Mouse (Mus musculus): ENCODE data around the gene Pgp.

The Pgp gene

DNA sequence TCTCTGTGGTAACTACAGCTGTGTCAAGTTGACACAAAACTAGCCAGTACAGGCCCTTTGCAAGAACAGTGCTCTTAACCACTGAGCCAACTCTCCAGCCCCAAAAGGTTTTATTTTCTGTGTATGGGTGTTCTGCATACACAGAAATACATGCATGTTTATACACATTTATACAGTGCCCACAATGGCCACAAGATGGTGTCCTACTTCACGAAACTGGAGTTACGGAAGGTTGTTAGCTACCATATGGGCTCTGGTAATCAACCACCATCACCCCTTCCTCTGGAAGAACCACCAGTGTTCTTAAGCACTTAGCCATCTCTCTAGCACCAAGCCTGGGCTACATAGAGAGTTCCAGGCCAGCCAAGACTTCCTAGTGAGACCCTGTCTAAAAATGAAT, 8.6 kb upstream of the Pgp start:
- DNase-seq = no peak

DNA sequence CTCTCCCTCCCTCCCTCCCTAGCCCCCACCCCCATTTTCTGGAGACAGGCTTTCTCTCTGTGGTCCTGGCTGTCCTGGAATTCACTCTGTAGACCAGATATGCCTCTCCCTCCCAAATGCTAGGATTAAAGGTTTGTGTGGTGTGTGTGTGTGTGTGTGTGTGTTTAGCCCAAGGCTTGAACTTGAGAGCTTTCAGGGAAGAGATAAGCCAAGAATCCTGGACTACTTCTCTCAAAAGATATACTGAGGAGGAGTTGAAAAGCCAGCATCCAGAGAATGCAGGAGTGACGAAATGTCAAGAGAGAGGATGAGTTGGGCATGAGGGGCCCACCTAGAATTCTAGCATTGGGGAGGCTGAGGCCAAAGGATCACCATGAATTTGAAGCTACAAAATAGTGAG, 7.3 kb upstream of the Pgp start:
- DNase-seq = no peak

DNA sequence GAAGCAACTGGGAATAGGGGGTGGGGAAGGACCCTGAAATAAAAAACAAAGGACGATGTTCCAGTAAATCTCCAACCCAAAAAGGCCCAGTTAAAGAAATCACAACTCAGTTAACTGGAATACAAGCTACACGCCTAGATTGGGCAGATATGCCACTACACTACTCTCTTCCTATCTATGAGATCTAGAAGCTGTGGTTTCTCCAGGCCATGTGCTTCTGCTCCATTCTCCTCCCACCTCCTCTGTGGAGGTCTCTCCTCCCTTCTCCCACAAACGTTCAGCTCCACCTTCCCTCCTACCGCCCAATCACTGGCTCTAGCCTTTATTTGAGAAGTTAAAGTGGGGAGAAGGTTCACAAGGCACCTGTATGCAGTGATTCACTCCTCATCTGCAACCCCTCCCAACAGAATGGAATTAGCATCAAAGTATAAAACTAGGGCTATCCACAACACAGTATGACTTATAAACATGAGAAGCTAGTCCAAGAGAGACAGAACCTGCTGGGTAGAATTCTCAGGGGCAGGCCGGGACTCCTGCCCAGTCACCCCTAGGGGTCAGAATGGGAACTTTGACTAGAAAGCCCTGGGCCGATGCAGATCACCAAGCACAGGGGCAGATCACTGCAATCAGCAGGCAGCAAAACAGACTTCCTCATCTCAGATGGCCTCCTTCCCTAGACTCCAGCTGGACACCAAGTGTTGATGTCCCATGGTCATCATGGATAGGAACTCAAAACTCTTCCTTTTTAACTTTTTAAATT, 6.6 kb upstream of the Pgp start:
- DNase-seq = no peak

DNA sequence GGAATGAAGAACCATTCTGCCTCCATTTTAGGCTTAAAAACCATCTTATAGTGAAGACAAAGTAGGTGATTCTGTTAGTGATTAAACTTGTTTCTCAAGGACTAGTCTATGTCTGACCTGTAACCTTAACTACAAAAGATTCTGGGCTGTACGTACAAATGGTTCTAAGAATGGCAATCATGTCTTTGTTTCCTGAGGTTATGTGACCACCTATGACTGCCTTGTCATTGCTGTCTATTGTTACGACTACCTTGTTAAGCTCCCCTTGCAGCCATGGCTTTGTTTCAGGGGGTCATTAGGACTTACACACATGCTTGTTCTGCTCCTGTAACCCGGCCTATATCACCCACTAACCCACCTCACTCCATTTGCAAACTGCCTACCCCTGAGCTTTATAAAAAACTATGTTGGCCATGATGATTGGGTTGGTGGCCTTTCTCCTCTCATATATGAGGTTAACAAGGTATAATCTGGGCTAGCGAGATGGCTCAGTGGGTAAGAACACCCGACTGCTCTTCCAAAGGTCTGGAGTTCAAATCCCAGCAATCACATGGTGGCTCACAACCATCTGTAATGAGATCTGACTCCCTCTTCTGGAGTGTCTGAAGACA, 1.5 kb upstream of the Pgp start:
- DNase-seq = no peak

DNA sequence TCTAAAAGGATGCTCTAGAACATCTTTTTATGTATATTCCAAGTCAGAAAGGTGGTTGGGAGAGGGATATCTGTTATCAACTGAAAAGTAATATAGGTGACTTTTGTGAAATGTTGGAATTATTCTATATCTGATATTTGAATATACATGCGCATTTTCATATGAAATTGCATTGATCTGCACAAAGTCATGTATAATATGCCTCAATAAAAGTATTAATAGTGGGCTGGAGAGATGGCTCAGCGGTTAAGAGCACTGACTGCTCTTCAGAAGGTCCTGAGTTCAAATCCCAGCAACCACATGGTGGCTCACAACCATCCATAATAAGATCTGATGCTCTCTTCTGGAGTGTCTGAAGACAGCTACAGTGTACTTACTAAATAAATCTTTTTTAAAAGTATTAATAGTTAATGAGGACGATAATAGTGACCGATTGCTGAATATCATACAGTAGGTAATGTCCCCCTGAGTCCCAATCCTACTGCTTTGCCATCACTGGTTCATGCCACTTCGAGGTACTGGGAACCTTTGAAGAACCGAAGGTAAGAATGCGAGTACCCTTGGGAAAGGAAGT, 769 bp upstream of the Pgp start:
- no peak for DNase-seq

DNA sequence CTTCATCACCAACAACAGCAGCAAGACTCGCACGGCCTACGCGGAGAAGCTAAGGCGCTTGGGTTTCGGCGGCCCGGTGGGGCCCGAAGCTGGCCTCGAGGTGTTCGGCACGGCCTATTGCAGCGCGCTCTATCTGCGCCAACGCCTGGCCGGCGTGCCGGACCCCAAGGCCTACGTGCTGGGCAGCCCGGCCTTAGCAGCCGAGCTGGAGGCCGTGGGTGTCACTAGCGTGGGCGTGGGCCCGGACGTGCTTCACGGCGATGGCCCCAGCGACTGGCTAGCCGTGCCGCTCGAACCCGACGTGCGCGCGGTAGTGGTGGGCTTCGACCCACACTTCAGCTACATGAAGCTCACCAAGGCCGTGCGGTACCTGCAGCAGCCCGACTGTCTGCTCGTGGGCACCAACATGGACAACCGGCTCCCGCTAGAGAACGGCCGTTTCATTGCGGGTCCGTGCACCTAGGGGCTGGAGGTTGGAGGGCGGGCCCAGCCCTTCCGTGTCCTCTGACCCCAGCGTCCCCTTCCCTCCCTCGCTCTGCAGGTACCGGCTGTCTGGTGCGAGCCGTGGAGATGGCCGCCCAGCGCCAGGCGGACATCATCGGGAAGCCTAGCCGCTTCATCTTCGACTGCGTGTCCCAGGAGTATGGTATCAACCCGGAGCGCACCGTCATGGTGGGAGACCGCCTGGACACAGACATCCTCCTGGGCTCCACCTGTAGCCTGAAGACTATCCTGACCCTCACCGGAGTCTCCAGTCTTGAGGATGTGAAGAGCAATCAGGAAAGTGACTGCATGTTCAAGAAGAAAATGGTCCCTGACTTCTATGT, 722 bp downstream of the Pgp start:
- peak; percentile 72 for DNase-seq

DNA sequence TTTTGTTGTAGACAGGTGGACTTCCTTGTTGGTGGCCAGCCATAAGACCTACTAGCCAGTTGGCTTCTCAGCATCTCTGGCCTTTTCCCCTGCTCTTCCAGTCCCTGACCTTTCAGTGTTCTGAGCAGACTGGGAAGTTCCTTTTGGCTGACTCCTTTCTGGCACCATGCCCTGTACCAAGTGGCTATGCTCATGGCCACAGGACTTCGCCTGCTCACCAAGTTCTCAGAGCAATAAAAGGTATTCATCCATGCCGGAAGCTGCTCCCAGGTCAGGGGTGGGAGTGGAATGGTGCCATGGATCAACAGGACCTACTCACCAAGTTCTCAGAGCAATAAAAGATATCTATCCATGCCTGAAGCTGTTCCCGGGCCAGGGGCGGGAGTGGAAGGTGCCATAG, 2.3 kb downstream of the Pgp start:
- DNase-seq = peak; percentile 83

DNA sequence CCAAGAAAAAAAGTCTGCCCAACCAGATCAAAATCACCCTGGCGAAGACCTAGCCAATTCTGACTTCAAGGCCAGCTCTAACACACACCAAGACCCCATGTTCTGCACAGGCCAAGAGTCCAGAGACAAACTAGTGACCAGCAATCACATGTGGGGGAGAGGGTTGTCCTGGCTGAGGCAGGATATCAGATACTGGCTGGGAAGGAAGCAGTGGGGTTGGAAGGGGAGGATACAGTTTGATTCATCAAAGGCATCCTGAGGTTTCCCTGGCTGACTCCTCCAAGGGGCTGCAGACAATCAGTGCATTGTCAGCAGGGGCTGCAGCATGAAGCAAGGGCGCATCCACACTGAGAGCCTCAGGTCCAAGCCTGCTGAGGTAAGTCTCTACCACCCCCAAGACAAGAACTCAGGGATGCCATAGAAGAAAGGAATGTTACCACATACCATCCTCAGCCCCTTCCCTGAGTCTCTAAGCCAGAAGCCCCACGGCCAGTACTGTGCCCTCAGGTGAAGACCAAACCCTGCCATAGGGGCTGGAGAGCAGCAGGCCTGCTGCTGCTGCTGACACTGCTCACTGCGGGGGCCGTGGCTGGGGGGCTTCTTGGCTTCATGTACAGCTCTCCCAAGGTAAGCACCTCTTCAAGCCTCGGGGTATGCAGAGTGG, 3.6 kb downstream of the Pgp start, which contains the start of gene Bricd5:
TSS of gene Bricd5 (plus strand) at position 273 of the 664 bp plus-strand sequence.
- DNase-seq = no peak

DNA sequence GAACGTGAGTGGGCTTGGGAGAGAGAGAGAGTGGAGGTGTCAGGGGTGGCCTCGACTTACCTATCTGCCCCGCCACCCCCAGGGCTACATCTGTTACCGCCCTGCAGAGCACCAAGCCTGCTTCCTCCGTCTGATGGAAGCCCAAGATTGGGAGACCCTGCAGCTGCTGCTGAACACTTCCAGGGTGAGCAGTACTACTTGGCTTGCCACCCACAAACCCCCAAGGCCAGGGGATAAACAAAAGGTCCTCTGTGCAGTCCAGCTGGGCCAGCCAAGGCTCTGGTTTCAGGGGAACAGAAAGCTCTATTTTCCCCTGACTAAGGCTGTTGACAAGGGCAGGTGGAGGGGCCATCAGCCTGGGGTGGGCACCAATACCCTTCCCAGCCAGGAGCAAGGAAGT, 4.4 kb downstream of the Pgp start:
- DNase-seq = peak; percentile 57

DNA sequence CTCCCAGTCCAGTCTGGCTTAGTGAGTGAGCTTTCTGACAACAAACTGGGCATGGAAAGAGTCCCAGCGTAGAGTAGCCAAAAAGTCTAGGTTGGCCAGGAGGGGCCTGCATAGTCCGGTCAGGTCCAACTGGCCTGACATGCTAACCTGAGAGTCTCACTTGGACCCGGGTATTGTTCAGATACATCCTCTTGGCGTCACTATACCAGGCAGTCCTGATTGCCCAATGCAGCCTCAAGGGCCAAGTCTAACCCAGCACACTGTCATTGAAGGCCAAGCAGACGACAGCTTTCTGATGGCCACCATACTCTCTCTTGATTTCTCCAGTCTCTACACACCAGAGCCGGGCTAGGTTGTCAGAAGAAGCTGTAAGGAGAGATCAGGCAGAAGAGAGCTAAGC, 5.4 kb downstream of the Pgp start:
- no peak for DNase-seq

DNA sequence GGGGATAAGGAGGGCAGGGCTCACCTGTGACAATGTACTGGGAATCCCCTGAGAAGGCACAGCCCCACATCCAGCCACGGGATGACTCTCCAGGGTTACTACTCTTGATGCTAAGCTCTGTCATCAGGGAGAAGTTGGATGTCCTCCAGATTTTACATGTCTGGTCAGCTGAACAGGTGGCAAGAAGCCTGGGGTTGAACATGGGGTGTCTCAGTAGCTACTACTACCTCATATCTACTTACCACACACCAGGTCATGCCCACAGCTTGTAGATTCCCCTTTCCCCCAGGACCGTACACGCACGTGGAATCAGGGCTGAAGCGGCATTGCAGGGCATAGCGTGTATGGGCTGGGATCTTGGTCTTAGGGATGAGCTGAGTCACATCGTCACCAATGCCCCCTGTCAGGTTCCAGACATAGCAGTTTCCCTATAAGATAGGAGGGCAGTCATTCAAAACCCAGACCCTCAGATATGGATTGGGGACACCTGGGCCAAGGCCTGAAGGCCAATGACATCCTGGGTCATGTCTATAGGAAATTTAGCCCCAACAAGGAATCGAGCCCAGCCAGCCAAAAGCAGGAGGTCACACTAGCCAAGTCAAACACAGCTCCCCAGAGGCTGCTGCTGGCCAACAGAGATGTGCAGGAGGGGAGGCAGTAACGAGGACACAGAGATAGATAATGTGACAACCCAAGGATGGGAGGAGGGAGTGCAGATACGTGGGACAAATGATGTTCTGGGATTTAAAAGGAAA, 6.0 kb downstream of the Pgp start:
- DNase-seq = peak; percentile 45

DNA sequence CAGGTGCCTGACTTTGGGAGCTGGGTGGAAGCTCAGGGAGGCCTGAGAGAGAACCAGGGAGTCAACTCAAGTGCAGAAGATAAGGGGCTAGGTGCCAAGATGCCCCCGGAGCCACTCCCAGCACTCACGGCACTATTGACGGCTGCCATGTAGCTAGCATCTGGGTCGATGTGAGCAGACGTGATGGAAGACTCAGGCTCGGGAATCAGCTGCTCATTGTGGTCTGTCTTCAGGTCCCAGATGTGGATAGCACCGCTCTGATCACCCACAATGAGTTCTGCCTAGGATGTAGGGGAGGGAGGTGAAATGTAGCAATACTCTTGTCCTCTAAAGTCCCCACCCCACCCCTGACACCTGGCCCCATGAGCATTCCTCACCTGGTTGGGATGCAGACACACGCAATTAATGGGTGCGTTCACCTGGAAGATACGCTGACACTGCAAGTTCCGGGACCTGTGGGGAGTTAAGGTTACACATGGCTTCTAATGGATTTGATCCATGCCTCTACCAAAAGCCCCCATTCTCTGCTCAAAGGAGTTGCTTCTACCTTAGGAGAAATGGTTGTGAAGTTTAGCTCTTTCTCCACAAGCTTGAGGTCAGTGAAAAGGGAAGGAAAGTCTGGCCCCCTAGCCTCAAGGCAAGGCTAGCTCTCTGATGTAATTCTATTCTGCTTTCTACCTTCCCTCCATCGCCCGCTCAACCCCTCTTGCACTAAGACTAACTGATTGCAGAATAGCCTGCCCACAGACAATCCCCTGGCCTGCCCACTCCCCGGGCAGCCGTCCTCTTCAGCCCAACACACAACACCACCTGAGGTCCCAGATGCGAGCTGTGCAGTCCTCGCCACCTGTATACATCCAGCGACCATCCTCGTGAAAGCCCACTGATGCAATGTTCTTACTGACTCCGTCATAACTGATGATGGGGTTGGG, 7.1 kb downstream of the Pgp start:
- no peak for DNase-seq

DNA sequence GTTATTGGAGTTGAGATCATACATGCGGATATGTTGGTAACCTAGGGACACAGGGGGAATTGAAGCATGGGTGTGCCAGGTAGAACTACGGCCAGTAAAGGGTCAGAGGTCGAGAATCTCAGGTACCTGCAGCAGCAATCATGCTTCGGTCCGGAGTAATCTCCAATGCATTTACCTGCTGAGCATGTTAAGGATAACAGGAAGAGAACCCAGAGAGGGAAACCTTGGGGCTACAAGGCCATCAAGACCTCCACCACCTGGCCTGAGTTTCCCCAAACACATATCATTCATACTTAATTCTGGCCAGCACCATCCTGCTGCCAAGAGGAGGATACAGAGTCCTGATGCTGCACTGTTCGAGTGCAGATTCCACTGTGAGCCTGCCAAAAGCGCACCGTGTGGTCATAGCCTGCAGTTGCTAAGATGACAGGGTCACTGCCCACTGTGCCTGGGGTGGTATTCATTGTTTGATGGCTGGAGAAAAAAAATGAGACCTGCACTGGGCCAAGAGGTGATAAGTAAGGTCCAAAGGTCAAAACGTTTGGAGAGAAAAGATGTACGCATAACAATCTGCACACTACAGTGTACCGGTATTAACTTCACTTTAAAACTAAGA, 7.9 kb downstream of the Pgp start:
- DNase-seq = peak; percentile 76

DNA sequence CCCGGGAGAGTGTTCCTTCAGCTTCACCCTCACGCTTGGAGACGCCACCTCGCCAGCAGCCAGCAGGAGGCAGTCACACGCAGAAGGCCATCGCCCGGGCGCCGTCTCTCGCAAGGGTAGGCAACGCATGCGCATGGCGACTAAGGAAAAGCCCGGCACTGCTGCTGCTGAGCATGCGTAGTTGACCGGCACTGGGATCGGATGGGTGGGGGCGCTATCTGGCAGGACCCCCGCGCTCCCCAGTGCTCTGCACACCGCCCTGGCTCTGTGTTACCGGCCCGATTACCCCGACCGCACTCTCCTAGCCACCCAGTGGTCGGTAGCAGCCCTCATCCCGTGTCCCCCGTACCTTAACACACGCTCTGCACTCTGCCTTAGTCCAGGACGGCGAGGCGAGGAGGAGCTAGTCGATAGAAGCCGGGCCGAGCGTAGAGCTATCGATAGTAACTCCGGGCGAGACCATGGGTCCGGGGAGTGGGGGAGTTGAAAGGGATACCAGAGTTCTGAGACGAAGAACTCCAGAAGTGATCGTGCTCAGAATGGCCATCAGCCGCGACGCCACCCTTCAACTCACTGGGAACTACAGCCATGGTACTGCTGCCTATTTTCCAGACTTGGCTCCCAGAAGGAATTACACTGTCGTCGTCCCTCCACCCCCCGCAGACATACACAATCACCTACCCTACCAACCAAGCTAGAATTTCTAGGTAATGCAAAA, 8.6 kb downstream of the Pgp start, which contains the start of gene Mlst8:
TSS of gene Mlst8 (minus strand) at position 416 of the 718 bp plus-strand sequence.
- peak; percentile 97 for DNase-seq

DNA sequence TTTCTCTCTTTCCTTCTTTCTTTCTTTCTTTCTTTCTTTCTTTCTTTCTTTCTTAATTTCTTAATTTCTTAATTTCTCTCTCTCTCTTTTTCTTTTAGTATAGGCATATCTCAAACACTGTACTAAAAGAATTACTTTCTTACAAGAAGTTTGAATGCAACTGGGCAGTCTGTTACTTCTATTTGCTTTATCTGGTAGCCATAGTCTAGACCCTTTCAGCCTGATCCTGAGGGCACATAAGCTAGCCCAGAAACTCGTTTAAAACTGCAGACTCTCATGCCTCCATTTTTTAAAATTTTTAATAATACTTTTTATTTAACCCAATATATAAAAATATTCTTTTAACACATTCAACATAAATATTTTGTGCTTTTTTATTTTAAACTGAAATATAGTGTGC, 9.2 kb downstream of the Pgp start:
- DNase-seq = no peak

DNA sequence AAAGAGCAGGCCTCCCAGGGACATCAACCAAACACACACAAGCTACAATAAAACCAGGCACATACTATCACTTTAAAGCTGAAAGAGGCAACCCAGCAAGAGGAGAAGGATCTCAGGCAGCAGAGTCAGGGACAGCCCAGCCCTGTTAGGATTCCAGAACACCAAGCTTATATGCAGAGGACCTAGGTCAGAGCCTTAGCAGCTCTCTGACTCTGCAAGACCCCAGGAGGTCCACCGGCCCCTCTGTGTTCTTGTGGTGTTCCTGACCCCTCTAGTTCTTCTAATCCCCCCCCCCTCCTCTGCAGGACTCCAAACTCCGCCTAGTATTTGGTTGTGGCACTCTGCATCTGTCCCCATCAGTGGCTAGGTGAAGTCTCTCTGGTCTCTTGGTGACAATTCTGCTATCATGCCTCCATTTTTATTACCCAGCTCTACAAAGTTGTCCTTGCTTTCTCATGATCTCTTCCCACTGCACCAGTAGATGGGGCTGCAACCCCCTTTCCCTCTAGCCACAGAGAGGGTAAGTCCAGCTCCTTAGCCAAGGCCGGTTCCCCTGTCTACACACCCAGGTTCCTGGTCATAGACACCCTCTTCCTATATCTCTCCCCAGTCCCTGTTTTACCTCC, 10.1 kb downstream of the Pgp start:
- DNase-seq = peak; percentile 58

DNA sequence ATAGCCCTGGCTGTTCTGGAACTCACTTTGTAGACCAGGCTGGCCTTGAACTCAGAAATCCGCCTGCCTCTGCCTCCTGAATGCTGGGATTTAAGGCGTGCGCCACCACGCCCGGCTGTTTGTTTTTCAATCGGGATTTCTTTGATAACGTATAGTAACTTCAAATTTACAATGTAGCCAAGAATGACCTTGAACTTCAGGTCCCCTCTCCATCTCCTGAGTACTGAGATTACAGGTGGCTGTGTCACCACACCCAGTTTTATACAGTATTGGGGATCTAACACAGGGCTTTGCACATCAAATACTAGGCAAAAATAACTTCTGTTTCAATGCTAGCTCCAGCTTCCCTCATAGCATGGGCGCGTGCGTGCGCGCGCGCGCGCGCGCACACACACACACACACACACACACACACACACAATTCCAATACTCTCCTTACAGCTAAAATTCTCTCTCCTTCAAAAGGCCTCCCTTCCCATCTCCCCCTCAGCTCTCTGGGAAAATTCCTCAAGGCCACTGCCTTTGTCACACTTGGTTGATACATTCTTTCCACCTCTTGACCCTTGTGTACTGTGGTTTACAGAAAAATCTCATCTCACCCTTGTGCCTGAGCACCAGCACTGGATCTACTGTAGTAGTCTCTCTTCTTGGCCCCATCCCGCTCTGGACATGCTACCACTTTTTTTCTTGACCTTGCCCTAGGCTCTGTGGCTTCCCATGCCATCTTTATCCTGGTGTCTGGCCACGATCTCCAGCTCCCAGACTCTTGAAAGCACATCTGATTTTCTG, 11.0 kb downstream of the Pgp start:
- no peak for DNase-seq

DNA sequence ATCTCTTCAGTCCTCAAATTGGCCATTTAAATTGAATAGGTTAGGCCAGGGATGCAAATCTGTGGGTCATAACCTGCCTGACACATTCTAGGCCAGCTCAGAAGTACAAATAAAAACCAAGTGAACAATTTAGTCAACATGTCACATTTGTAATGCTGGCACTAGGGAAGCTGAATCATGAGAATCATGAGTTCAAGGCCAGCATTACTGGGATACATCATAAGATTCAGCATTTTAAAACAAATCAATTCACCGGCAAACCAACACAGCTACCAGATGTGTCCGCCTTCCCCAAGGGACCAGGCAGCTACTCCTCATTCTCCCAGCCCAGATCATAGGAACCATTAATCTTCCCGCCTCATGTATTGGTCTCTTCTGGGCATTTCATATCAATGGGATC, 13.3 kb downstream of the Pgp start:
- DNase-seq = no peak

Data from cerebellum, adult 9-11 months (tissue).